ENCODE assay signal across 8 mouse cellular contexts in genomic region chr11:60539540-60539939, GRCm38 (mm10). TPM values are rescaled to one million over a fixed set of nuclear protein-coding genes. Genes with fewer than 3 reads are reported as not detected.
DNase-seq lines count a peak whose midpoint lies in the region; ATAC-seq and TF ChIP-seq lines count a peak whose summit lies in the region.

No protein-coding gene starts in this region.

- H3K27ac ChIP-seq in kidney, adult 2 months (ENCODE audit: insufficient read depth, low read depth, low read length), result peak overlapping the region; percentile 97
- no peak overlapping the region for H3K27ac ChIP-seq in hindbrain, embryonic 14.5 days
- H3K27ac ChIP-seq in midbrain, embryonic 14.5 days (replicated peaks; ENCODE audit: low read depth, low read length), result no peak overlapping the region

- TF ChIP-seq CTCF in kidney, adult 2 months (conservative IDR thresholded peaks at IDR 0.05; ENCODE audit: insufficient read depth, insufficient read length, low read depth, low read length), result no peak

- peak overlapping the region; percentile 81 for H3K4me3 ChIP-seq in kidney, adult 2 months (ENCODE audit: insufficient read depth, low read depth, low read length)
- H3K4me3 ChIP-seq in hindbrain, embryonic 14.5 days (replicated peaks; ENCODE audit: low read length), result peak overlapping the region; percentile 80
- peak overlapping the region; percentile 92 for H3K4me3 ChIP-seq in midbrain, embryonic 14.5 days (replicated peaks; ENCODE audit: low read depth, low read length)

- peaks cover 29% of the 10 kb centered on the region for H3K4me1 ChIP-seq in kidney, adult 2 months (ENCODE audit: control insufficient read depth, insufficient read depth, low read length)
- peaks cover 50% of the 10 kb centered on the region for H3K4me1 ChIP-seq in hindbrain, embryonic 14.5 days (replicated peaks; ENCODE audit: control insufficient read depth, insufficient read depth, low read length)
- peaks cover 55% of the 10 kb centered on the region for H3K4me1 ChIP-seq in midbrain, embryonic 14.5 days (ENCODE audit: control insufficient read depth, insufficient read depth, low read length)

- no peak for DNase-seq in kidney, adult 2 months
- DNase-seq in kidney, postnatal 4 days, result no peak
- DNase-seq in MN1 (ENCODE audit: low spot score), result peak; percentile 39
- DNase-seq in hindbrain, embryonic 14.5 days (ENCODE audit: low spot score), result no peak
- DNase-seq in midbrain, embryonic 14.5 days, result no peak
- no peak for DNase-seq in thymus, postnatal 36 days
- no peak for DNase-seq in layer of hippocampus, postnatal 36 days
- DNase-seq in B cell, adult 2 months, result no peak

- peak overlapping the region; percentile 80 for H3K4me2 ChIP-seq in hindbrain, embryonic 14.5 days (replicated peaks)
- peak overlapping the region; percentile 99 for H3K4me2 ChIP-seq in midbrain, embryonic 14.5 days (ENCODE audit: low read length)

- H3K9me3 ChIP-seq in hindbrain, embryonic 14.5 days (ENCODE audit: control insufficient read depth, low read length), result no peaks in the 10 kb centered on the region
- H3K9me3 ChIP-seq in midbrain, embryonic 14.5 days (ENCODE audit: control insufficient read depth, low read length), result no peaks in the 10 kb centered on the region

- TF ChIP-seq POLR2A in kidney, adult 2 months (IDR thresholded peaks at IDR 0.05; ENCODE audit: low read depth, low read length), result no peak

- ATAC-seq in hindbrain, embryonic 14.5 days (ENCODE audit: low FRiP score), result no peak
- ATAC-seq in midbrain, embryonic 14.5 days (ENCODE audit: low FRiP score, low TSS enrichment), result no peak

- peak overlapping the region; percentile 68 for H3K9ac ChIP-seq in hindbrain, embryonic 14.5 days
- H3K9ac ChIP-seq in midbrain, embryonic 14.5 days (replicated peaks; ENCODE audit: low read length), result peak overlapping the region; percentile 89

- WGBS in kidney, adult 2 months, result 8% methylated on average over 2 of the region's 2 CpGs
- 7% methylated on average over 2 of the region's 2 CpGs for WGBS in hindbrain, embryonic 14.5 days
- 3% methylated on average over 2 of the region's 2 CpGs for WGBS in midbrain, embryonic 14.5 days

- H3K27me3 ChIP-seq in kidney, adult 2 months (replicated peaks; ENCODE audit: control insufficient read depth, insufficient read depth, low read length), result no peaks in the 10 kb centered on the region
- H3K27me3 ChIP-seq in hindbrain, embryonic 14.5 days (ENCODE audit: control insufficient read depth, insufficient read depth, low read length), result no peaks in the 10 kb centered on the region
- H3K27me3 ChIP-seq in midbrain, embryonic 14.5 days (ENCODE audit: control insufficient read depth, insufficient read depth, low read length), result no peaks in the 10 kb centered on the region

- H3K36me3 ChIP-seq in kidney, adult 2 months (ENCODE audit: control insufficient read depth, insufficient read depth, low read length), result peaks cover 5% of the 10 kb centered on the region
- peaks cover 19% of the 10 kb centered on the region for H3K36me3 ChIP-seq in hindbrain, embryonic 14.5 days (replicated peaks; ENCODE audit: control insufficient read depth, insufficient read depth)
- H3K36me3 ChIP-seq in midbrain, embryonic 14.5 days (ENCODE audit: control insufficient read depth, insufficient read depth, low read length), result peaks cover 13% of the 10 kb centered on the region

RNA-seq across cellular contexts. Expression of gene Alkbh5, which starts 3.4 kb away (rescaled TPM):
- polyA plus RNA-seq in kidney, adult 2 months (2012; rRNA removed), result 38.8 and 39.7 TPM in 2 replicates
- 19.2 and 20.4 TPM in 2 replicates for polyA plus RNA-seq in hindbrain, embryonic 14.5 days (2014; fragmentation: Nextera tagmentation; extraction: Ambion mirVana)
- polyA plus RNA-seq in midbrain, embryonic 14.5 days (2014; fragmentation: Nextera tagmentation; extraction: Ambion mirVana), result 21.4 and 24.0 TPM in 2 replicates
- total RNA-seq in layer of hippocampus, postnatal 36 days (2021), result 10 to 100 TPM; 54.0 to 58.5 TPM
